Mouse (Mus musculus): ENCODE measurements around the gene Me1.

DNA sequence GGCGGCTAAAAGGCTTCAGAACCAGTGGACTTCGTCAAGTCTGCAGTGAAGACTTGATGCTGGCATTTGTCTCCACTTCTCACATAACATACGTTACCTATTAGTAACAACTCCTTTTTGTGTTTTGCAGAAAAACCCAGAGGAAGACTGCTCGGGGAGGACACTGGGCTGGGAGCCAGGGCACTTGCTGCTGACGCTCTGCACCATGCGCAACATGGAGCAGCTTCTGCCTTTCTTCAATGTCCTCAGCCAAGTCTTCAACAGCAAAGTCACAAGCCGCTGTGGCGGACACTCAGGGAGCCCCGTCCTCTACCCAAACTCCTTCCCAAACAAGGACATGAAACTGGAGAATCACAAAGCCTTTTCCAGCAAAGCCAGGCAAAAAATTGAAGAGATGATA, 141.9 kb downstream of the Me1 start:
- TF ChIP-seq POLR2A (IDR thresholded peaks at IDR 0.05; ENCODE audit: borderline replicate concordance, extremely low read depth, low read depth, low read length) (no peak), CTCF (IDR thresholded peaks at IDR 0.05; ENCODE audit: insufficient read depth, low read length) (no peak)
